Mouse (Mus musculus): ENCODE measurements at regions not wholly inside any gene's neighbourhood (a gene's known extent, or its start where the extent isn't known, plus 50 kb on each side); places are given as distances from the start of the nearest gene placed in this dataset.

DNA sequence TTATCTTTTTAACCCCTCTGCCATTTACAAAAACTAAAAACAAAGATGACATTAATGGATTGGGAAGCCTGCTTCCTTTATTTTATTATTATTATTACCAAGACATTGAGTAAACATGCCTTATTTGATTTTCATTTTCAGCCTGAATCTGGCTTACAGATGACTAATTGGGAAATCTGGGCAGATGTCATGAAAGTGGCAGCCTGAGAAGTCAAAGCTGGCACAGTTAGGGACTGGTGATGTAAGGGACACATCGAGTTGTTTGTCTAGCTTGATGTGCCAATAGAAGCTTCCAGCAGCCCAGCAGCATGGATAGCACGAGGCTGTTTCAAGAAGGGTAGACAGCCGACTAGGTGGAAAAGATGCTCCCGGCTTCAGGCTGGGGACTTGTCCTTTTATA, 197.2 kb upstream of the 1810046K07Rik start:
- no peak overlapping the region for H3K4me2 ChIP-seq
- no peaks in the 10 kb centered on the region for H3K4me1 ChIP-seq
- no peak overlapping the region for H3K4me3 ChIP-seq
- 50% methylated on average over 4 of the region's 4 CpGs for WGBS
- H3K9ac ChIP-seq, result no peak overlapping the region
- H3K36me3 ChIP-seq, result no peaks in the 10 kb centered on the region
- no peak for ATAC-seq (ENCODE audit: borderline replicate concordance, extremely low read depth, low FRiP score, low TSS enrichment)
- no peaks in the 10 kb centered on the region for H3K9me3 ChIP-seq
- no peak overlapping the region for H3K27ac ChIP-seq
- H3K27me3 ChIP-seq, result no peaks in the 10 kb centered on the region

GRCm38 (mm10) chr9:51538894-51539293, 210.2 kb upstream of the 1810046K07Rik start:
- Histone ChIP-seq H3K9me3 (no peaks in the 10 kb centered on the region), H3K27me3 (no peaks in the 10 kb centered on the region), H3K36me3 (no peaks in the 10 kb centered on the region), H3K4me1 (no peaks in the 10 kb centered on the region), H3K27ac (no peak overlapping the region), H3K4me2 (no peak overlapping the region), H3K9ac (no peak overlapping the region), H3K4me3 (no peak overlapping the region)
- 55% methylated on average over 2 of the region's 2 CpGs for WGBS
- ATAC-seq (ENCODE audit: borderline replicate concordance, extremely low read depth, low FRiP score, low TSS enrichment), result no peak

DNA sequence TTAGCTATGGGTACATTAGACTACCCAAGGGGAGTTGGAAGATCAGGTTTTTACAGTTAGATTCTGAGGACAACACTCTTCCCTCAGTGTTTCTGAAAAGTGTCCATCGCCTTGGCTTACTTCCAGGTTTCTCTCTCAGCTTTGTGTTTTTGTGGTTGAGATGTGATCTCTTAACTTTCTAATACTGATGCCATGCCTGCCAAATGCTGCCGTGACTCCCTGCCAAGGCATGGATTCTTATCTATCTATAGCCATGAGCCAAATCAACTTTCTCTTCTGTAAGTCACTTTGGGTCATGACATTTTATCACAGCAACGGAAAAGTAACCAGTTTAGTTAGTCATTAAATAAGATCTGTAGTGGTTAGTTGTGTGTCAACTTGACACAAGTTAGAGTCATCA, 213.2 kb upstream of the 1810046K07Rik start:
- WGBS, result 73% methylated on average over 3 of the region's 3 CpGs
- ATAC-seq (ENCODE audit: borderline replicate concordance, extremely low read depth, low FRiP score, low TSS enrichment), result no peak

DNA sequence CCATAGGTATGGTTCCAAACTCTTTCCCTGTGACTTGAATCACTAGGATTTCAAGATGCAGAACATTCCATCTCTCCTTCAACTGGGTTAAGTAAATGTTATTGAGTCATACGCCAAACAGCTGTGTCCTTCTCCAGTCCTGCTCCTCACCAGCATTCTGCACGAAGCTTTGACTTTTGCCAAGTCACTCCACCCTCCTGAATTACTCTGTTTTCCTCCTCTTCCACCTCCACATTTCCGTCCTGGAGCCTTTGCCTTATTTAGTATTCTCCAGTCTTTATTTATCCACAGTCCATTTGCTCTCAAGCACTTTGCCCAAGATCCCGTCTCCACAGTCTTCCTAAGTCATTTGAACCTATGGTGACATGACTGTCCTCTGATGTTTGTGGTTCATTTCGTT, 193.1 kb upstream of the Arhgap20 start:
- H3K4me1 ChIP-seq, result no peaks in the 10 kb centered on the region
- H3K4me3 ChIP-seq, result no peak overlapping the region
- ATAC-seq (ENCODE audit: borderline replicate concordance, extremely low read depth, low FRiP score, low TSS enrichment), result no peak
- H3K4me2 ChIP-seq, result no peak overlapping the region
- no peaks in the 10 kb centered on the region for H3K36me3 ChIP-seq
- no peak overlapping the region for H3K27ac ChIP-seq
- no peak overlapping the region for H3K9ac ChIP-seq
- 66% methylated on average over 5 of the region's 5 CpGs for WGBS
- H3K27me3 ChIP-seq, result no peaks in the 10 kb centered on the region
- H3K9me3 ChIP-seq, result no peaks in the 10 kb centered on the region

More for the DNA sequence above, 213.2 kb upstream of the 1810046K07Rik start:
- Histone ChIP-seq H3K9ac (no peak overlapping the region), H3K27me3 (no peaks in the 10 kb centered on the region), H3K4me2 (no peak overlapping the region), H3K27ac (no peak overlapping the region), H3K4me1 (no peaks in the 10 kb centered on the region), H3K9me3 (no peaks in the 10 kb centered on the region), H3K4me3 (no peak overlapping the region), H3K36me3 (no peaks in the 10 kb centered on the region)

DNA sequence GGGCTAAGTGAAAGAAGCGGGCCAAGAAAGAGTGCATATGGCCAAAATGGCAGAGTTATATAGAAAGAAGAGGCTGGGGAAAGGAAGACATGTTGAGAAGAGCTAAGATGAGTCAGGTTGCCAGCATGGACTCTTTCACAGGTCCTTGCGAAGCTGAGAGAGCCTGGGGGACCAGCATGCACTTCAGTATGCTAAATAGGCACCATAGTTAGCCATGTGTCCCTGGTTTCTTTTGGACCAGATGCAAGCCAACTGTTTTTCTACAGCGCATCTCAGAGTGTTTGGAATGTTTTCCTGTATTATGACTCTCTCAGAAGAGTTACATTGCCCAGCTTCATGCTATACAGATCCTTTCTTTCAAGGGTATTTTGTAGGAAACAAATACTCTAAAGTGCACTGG, 183.5 kb upstream of the Arhgap20 start:
- H3K9ac ChIP-seq, result no peak overlapping the region
- no peak overlapping the region for H3K4me2 ChIP-seq
- 84% methylated on average over 3 of the region's 3 CpGs for WGBS
- H3K9me3 ChIP-seq, result no peaks in the 10 kb centered on the region
- no peak overlapping the region for H3K4me3 ChIP-seq
- no peak overlapping the region for H3K27ac ChIP-seq
- no peaks in the 10 kb centered on the region for H3K4me1 ChIP-seq
- H3K36me3 ChIP-seq, result no peaks in the 10 kb centered on the region
- ATAC-seq (ENCODE audit: borderline replicate concordance, extremely low read depth, low FRiP score, low TSS enrichment), result no peak
- H3K27me3 ChIP-seq, result no peaks in the 10 kb centered on the region

DNA sequence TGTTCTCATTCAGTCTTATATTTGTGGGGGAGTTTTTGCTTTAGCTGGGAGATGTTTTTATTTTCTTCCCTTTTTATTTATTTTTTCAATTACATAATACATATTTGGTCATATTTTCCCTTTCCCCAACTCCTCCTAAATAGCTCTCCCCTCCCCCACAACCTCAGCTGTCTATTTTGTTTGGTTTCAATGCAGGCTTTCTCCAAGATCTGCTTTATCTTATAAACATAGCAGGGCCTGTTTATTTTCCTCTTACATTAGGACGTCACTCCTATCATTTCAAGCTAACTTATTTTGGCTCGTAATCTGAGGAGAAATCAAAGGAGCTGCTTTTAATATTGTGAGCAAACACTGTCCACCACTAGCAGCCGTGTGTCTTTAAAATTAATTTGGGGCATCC, 171.4 kb upstream of the Arhgap20 start:
- Histone ChIP-seq H3K27me3 (no peaks in the 10 kb centered on the region), H3K4me1 (no peaks in the 10 kb centered on the region), H3K27ac (no peak overlapping the region), H3K4me3 (no peak overlapping the region), H3K9me3 (no peaks in the 10 kb centered on the region), H3K36me3 (no peaks in the 10 kb centered on the region), H3K9ac (no peak overlapping the region), H3K4me2 (no peak overlapping the region)
- WGBS, result 22% methylated on average over 3 of the region's 3 CpGs
- ATAC-seq (ENCODE audit: borderline replicate concordance, extremely low read depth, low FRiP score, low TSS enrichment), result peak; percentile 49; the same call in 1 of the 2 replicates

DNA sequence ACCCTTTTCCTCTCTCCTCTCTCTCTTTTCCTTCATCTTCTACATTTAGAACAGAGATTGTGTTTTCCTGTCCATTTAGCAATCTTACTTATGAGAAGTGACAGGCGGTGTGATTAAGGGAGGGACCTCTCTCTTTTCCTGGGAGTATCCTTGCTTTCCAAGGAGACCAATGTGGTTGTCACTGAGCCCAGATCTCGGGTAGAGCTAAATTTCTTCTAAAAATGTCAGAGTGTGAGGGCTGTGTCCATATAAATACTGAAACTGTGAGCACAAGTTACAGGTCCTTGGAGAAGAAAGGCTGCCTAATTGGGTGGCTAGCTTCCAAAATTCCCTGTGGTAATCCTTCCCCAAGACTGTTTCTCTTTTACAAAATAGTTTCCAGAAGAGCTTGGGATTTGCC, 166.4 kb upstream of the Arhgap20 start:
- Histone ChIP-seq H3K9ac (no peak overlapping the region), H3K36me3 (no peaks in the 10 kb centered on the region), H3K4me1 (no peaks in the 10 kb centered on the region), H3K9me3 (no peaks in the 10 kb centered on the region), H3K4me3 (no peak overlapping the region), H3K4me2 (no peak overlapping the region), H3K27me3 (no peaks in the 10 kb centered on the region), H3K27ac (no peak overlapping the region)
- WGBS, result 47% methylated on average over 2 of the region's 2 CpGs
- no peak for ATAC-seq (ENCODE audit: borderline replicate concordance, extremely low read depth, low FRiP score, low TSS enrichment)

GRCm38 (mm10) chr9:51608158-51608557, 157.0 kb upstream of the Arhgap20 start:
- no peak overlapping the region for H3K4me2 ChIP-seq
- H3K27ac ChIP-seq, result no peak overlapping the region

GRCm38 (mm10) chr9:51608697-51609456, 156.3 kb upstream of the Arhgap20 start:
- H3K4me1 ChIP-seq, result no peaks in the 10 kb centered on the region
- ATAC-seq (ENCODE audit: borderline replicate concordance, extremely low read depth, low FRiP score, low TSS enrichment), result no peak
- WGBS, result 81% methylated on average over 6 of the region's 6 CpGs
- H3K9ac ChIP-seq, result no peak overlapping the region
- no peak overlapping the region for H3K4me3 ChIP-seq
- H3K27ac ChIP-seq, result no peak overlapping the region
- no peaks in the 10 kb centered on the region for H3K9me3 ChIP-seq
- H3K4me2 ChIP-seq, result no peak overlapping the region
- H3K36me3 ChIP-seq, result no peaks in the 10 kb centered on the region
- H3K27me3 ChIP-seq, result no peaks in the 10 kb centered on the region

More at GRCm38 (mm10) chr9:51608158-51608557, 157.0 kb upstream of the Arhgap20 start:
- WGBS, result 74% methylated on average over 1 of the region's 1 CpGs
- Histone ChIP-seq H3K4me3 (no peak overlapping the region), H3K9ac (no peak overlapping the region), H3K36me3 (no peaks in the 10 kb centered on the region), H3K4me1 (no peaks in the 10 kb centered on the region), H3K27me3 (no peaks in the 10 kb centered on the region), H3K9me3 (no peaks in the 10 kb centered on the region)
- no peak for ATAC-seq (ENCODE audit: borderline replicate concordance, extremely low read depth, low FRiP score, low TSS enrichment)

DNA sequence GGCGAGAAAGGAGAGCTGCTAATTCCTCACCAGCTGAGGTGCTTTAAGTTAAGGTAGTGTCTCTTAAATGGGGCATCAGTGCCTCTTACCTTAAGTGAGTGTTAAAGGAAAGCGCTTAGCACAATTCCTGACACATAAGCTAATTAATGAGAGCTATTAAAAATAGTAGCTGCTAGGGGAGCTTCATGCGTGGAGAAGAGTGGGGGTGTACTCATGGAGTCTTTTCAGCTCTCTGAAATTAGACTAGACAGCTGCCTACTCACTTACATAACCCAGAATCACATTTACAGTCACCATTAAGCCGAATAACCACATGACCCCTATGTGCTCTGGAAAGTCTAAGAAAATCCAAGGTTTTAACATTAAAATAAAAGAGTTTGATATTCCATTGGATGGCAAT, 139.0 kb upstream of the Arhgap20 start:
- Histone ChIP-seq H3K9ac (no peak overlapping the region), H3K27me3 (no peaks in the 10 kb centered on the region), H3K4me2 (no peak overlapping the region), H3K4me1 (no peaks in the 10 kb centered on the region), H3K36me3 (no peaks in the 10 kb centered on the region), H3K27ac (no peak overlapping the region), H3K9me3 (no peaks in the 10 kb centered on the region), H3K4me3 (no peak overlapping the region)
- WGBS, result 86% methylated on average over 4 of the region's 4 CpGs
- ATAC-seq (ENCODE audit: borderline replicate concordance, extremely low read depth, low FRiP score, low TSS enrichment), result no peak

DNA sequence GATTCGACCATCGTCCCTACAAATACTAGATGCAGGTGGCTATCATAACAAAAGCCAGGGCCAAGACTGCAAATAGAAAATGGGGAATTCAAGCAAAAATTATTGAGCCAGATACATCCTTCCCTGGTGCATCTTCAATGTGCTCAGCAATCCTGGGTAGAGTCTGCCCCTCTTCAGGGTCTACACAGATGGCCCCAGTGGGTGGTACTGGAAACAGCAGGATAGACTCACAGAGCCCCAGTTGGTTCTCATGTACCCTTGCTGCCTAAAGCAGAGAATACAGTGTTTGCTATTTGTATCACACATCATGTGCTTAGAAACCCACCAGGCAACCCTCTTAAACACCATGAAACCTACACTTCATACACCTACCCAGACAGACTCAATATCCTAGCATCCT, 129.0 kb upstream of the Arhgap20 start:
- no peak for ATAC-seq (ENCODE audit: borderline replicate concordance, extremely low read depth, low FRiP score, low TSS enrichment)
- H3K4me1 ChIP-seq, result no peaks in the 10 kb centered on the region
- H3K36me3 ChIP-seq, result no peaks in the 10 kb centered on the region
- H3K27me3 ChIP-seq, result no peaks in the 10 kb centered on the region
- no peak overlapping the region for H3K4me2 ChIP-seq
- WGBS, result 87% methylated on average over 2 of the region's 2 CpGs
- no peak overlapping the region for H3K9ac ChIP-seq
- no peaks in the 10 kb centered on the region for H3K9me3 ChIP-seq
- no peak overlapping the region for H3K27ac ChIP-seq
- H3K4me3 ChIP-seq, result no peak overlapping the region

- Histone ChIP-seq H3K4me3 (no peak overlapping the region), H3K27ac (no peak overlapping the region), H3K4me2 (no peak overlapping the region), H3K9me3 (no peaks in the 10 kb centered on the region), H3K27me3 (no peaks in the 10 kb centered on the region), H3K9ac (no peak overlapping the region), H3K4me1 (no peaks in the 10 kb centered on the region), H3K36me3 (no peaks in the 10 kb centered on the region)
- 92% methylated on average over 1 of the region's 1 CpGs for WGBS
- ATAC-seq (ENCODE audit: borderline replicate concordance, extremely low read depth, low FRiP score, low TSS enrichment), result no peak
These were observed 128.5 kb upstream of the Arhgap20 start for GRCm38 (mm10) chr9:51636559-51637127.
